Mouse (Mus musculus) lung, postnatal 0 days (tissue): ENCODE data around the gene Sh3glb1.

Experiments
- CTCF ChIP-seq: IDR thresholded peaks from 2 replicates; pipeline ENCODE4 v1.5.1; 2016; ENCODE audit warnings: antibody characterized with exemption, mild to moderate bottlenecking
- EP300 ChIP-seq: IDR thresholded peaks from 2 replicates; pipeline ENCODE4 v1.6.1; 2016; ENCODE audit warnings: antibody characterized with exemption, mild to moderate bottlenecking, control low read depth

DNA sequence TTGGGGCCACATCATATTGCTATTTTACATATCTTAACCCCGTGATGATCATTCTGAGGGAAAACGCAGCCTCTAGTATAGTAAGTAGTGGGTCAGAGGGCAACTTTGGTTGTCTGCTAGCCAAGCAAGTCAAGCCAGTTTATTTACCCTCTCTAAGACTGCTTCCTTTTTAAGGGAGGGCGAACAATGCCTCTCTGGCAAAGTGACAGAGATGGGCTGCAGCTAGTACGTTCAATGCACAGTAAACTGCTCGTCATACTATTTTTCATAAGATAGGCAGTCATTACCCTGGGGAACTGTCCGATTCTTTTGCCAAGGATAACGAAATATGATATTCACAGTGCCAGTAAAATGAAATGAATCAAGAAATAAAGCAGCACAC lies 1.4 kb downstream of the Sh3glb1 start:
- TF ChIP-seq CTCF = no peak
- TF ChIP-seq EP300 = no peak; the same call in 1 of the 2 replicates
